Mouse (Mus musculus): ENCODE results near the gene Olfr195. TPM values are rescaled to one million over a fixed set of nuclear protein-coding genes. Genes with fewer than 3 reads are reported as not detected.

Gene Olfr195
- not detected in 2 replicates for polyA plus RNA-seq (2012; rRNA removed)

DNA sequence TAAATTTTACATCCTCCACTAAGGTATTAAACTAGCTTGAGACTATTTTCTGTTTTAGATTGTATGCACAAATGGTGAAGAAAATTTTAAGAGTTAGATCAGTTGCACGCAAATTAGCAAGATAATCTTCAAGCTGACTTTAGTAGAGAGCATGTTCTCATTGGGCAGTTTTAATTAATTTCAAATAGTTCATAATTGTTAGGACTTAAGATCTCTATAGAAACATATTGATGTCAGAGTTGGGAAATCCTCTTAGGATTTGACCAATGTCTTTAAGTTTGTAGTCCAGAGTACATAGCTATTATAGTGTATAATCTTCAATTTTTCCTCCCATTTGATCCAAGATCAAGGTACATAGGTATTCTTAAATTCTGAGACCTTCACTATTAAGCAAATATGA lies at the start of gene Olfr195:
Gene Olfr195 (plus strand): TSS at position 301 of the 400 bp plus-strand sequence.

DNA sequence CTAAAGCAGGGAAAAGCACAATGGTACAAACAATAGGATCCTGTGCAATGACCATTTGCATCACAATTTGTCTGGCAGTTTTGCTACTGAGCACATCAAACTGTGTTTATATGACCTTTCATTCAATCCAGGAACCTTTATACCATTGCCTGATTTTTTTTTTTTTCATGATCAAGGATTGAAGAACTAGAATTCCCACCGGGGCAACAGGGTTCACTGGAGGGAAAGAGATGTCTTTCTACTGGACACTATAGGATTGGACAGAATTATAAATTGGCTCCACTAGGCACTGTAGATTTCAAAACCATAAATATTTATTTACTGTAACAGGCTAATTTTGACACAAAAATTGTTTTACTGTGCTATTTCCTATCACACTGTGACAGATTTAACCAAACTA lies 35.1 kb upstream of the Olfr195 start, which contains the start of gene Olfr193:
Gene Olfr193 (minus strand): TSS at position 101 of the 400 bp plus-strand sequence.

DNA sequence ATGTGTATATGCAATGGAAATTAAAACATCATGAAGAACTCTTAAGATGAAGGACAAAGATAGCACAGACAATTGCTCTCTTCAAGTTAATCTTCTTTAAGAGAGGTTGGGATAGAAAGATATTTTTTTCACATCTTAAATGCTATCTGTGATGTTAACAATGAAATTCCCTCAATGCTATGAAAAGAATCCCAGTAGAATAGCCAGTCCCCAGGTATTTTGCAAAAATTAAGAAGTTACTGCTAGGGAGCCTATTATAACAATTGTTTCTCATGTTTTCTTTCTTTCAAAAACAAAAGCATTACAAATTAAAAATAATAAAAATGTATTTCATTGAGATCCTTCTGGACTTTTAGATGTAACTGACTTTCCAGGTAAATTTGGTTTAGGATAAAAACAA lies 25.9 kb upstream of the Olfr195 start, which contains the start of gene Olfr194:
Gene Olfr194 (minus strand): TSS at position 101 of the 400 bp plus-strand sequence.

DNA sequence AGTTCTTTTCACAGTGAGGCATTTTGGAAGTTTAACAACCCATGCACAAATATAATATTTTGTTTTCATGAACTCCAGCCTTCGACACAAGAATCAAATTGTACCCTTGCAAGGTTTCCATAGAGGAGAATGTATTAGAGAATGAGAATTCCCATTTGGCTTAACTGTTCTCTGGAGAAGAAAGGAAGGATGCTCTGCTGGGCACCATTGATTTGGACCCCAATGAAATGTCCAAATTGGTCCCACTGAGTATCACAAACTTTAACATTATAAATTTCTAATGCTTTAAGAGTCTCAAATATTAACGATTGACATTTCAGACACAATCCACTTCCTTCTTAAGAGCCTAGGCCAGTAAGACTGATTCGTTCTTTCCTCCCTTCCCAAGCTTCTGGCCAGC lies 23.5 kb downstream of the Olfr195 start, which contains the start of gene Olfr196:
Gene Olfr196 (minus strand): TSS at position 101 of the 400 bp plus-strand sequence.

Other genes with a start within 250 kb of the Olfr195 start
- gene Olfr181, start 218.3 kb upstream of the Olfr195 start, polyA plus RNA-seq (2012; rRNA removed) = not detected in 2 replicates
- gene Olfr180, start 217.7 kb upstream of the Olfr195 start, polyA plus RNA-seq (2012; rRNA removed) = not detected in 2 replicates
- not detected in 2 replicates for gene Olfr183, start 151.7 kb upstream of the Olfr195 start, polyA plus RNA-seq (2012; rRNA removed)
- not detected in 2 replicates for gene Olfr186, start 116.8 kb upstream of the Olfr195 start, polyA plus RNA-seq (2012; rRNA removed)
- not detected in 2 replicates for gene Olfr187, start 107.3 kb upstream of the Olfr195 start, polyA plus RNA-seq (2012; rRNA removed)
- gene Olfr190, start 69.0 kb upstream of the Olfr195 start, polyA plus RNA-seq (2012; rRNA removed) = not detected in 2 replicates
- not detected in 2 replicates for gene Olfr191, start 57.2 kb upstream of the Olfr195 start, polyA plus RNA-seq (2012; rRNA removed)
- gene Olfr193, start 35.2 kb upstream of the Olfr195 start, polyA plus RNA-seq (2012; rRNA removed) = not detected in 2 replicates
- gene Olfr194, start 26.0 kb upstream of the Olfr195 start, polyA plus RNA-seq (2012; rRNA removed) = not detected in 2 replicates
- not detected in 2 replicates for gene Olfr196, start 23.4 kb downstream of the Olfr195 start, polyA plus RNA-seq (2012; rRNA removed)
- gene Olfr198, start 56.5 kb downstream of the Olfr195 start, polyA plus RNA-seq (2012; rRNA removed) = not detected in 2 replicates
- gene Olfr199, start 72.7 kb downstream of the Olfr195 start, polyA plus RNA-seq (2012; rRNA removed) = not detected in 2 replicates
- gene Olfr201, start 125.6 kb downstream of the Olfr195 start, polyA plus RNA-seq (2012; rRNA removed) = not detected in 2 replicates
- not detected in 2 replicates for gene Olfr202, start 139.7 kb downstream of the Olfr195 start, polyA plus RNA-seq (2012; rRNA removed)
- gene Olfr203, start 151.8 kb downstream of the Olfr195 start, polyA plus RNA-seq (2012; rRNA removed) = not detected in 2 replicates
- gene Olfr204, start 171.2 kb downstream of the Olfr195 start, polyA plus RNA-seq (2012; rRNA removed) = not detected in 2 replicates
- not detected in 2 replicates for gene Olfr205, start 184.1 kb downstream of the Olfr195 start, polyA plus RNA-seq (2012; rRNA removed)
- gene Olfr206, start 202.2 kb downstream of the Olfr195 start, polyA plus RNA-seq (2012; rRNA removed) = not detected in 2 replicates
- gene Olfr209, start 216.9 kb downstream of the Olfr195 start, polyA plus RNA-seq (2012; rRNA removed) = not detected in 2 replicates